Mouse (Mus musculus) frontal cortex, adult 2 months (tissue): ENCODE measurements around the gene 6820408C15Rik. TPM values are rescaled to one million over a fixed set of nuclear protein-coding genes. Genes with fewer than 3 reads are reported as not detected.
"Not testable (repeated sequence)": the region's sequence is repeated elsewhere in the genome, so short reads cannot be mapped to it uniquely, and the experiment has no call there.

Experiments
- DNase-seq, 2 experiments: peaks; one replicate each; pipeline ENCODE4 v3.0.0; 2022; ENCODE audit warnings: low spot score in 1 of 2; ENCODE audit errors: extremely low spot score in 1 of 2
- polyA plus RNA-seq: library from polyadenylated mRNA; depleted of rRNA; stranded (reverse); fragments of >200 nt; gene quantifications from 2 replicates; pipeline ENCODE4 v1.2.3, GENCODE M21; 2012

Gene 6820408C15Rik
- polyA plus RNA-seq, 1 experiment: 4.4 TPM

- DNase-seq: no peak
These were observed 5.6 kb upstream of the 6820408C15Rik start for GRCm38 (mm10) chr2:152409781-152410180.

GRCm38 (mm10) chr2:152410971-152411371, 4.4 kb upstream of the 6820408C15Rik start:
- DNase-seq: peak; percentile 55 to 73

DNA sequence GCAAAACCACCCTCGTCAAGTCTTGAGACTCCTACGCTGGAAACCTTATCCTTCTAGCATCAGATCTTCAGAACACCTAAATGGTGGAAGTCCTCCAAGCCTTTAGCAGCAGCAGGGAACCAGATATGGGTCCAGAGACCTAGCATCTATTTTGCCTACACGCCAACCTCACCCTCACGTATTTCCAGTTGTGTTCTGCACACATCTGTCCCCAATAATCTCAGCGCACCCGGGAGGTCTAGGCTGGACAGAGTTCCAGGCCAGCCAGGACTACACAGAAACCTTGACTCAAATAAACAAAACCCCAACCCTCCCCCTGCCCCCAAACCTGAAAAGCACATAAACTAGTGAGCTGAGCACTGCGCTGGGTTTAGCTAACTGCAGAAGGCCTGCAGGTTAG, 3.9 kb upstream of the 6820408C15Rik start:
- no peak for DNase-seq

- no peak for DNase-seq
These were observed 2.7 kb upstream of the 6820408C15Rik start for GRCm38 (mm10) chr2:152412526-152413157.

DNA sequence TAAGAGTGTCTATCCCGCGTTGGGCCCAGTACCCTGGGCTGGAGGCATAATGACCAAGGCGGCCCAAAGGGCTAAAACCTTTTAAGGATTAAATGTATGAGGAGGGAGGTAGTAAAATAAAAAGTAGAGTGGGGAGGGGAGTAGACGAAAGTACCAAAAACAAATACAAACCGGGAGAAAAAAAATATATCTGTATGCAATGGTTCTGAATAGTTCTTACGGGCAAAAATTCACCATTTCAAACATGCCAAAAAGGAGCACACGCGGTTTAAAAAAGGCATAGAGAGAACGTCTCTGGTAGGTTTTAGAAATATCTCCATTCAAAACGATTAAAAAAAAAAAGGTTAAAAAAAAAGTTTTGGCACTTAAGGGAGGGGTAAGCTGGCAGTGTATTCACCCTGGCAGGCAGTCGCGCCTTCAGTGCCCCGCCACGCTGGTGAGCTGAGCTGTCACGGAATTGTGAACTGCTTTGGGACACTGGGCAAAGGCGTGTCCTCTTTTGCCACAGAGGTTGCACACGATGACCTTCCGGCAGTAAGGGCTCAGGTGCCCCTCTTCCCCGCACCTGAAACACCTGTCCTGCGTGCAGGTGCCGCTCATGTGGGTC, 2.1 kb upstream of the 6820408C15Rik start:
- DNase-seq: no peak

DNA sequence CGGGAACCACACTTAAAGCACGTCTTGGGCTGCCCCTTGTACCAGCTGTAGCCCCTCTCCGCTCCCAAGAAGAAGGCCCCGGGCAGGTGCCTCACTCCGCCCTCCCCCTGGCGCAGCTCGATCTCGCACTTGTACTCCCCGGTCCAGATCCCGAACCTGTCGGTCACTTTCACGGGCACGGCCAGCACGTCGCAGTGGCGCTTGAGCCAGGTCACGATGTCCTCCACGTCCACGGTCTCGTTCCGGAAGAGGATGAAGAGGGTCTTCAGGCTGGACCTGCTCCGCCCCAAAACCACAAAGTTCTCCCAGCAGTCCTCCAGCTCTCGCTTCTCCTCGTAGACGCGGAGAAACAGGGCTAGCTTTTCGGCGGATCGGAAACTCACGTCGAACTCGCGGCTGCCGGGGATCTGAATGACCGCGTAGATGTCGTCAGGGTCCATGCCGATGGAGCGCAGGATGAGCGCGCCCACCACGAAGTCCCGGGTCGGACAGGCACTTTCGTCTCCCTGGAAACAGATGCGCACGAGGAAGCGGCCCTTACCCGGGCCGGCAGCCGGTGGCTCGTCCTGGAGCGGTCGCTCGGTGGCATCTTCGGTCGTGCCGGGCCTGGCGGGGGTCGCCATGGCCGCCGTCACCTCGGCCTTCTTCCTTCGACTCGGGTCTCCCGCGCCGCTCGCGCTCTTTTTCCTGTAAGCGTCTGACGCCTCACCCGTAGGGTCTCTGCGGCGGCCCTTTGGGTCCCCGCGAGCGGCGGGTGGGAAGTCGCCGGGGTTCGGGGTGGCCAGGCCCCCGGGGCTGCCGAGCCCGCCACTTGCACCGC, 1.4 kb upstream of the 6820408C15Rik start:
- peak in 1 of 2 experiments; percentile 26 for DNase-seq

DNA sequence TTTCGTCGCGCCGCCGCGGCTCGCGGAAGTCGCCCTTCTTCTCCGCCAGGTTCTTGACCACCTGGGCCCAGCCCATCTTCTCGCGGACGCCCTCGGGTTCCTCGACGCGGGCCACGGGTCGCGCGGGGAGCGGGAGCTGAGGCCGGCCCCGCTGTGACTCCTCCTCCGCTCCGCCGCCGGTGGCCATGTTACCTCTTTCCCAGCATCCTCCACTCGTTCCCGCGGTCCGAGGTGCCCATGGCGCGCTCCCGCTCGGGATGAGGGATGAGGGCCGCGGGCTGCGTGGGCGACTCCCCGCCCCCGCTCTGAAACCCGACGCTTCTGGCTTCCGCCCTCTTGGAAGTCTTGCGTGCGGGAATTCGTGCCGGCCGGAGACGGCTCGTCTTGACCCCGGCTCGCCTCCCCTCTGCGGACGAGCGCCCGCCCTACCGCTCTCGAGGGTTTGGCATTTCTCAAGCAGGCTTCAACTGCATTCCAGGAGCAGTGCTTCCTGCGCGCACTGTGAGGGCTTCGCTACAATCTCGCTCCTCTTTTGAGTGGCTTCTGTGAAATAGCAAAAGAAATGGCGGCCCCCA, 709 bp upstream of the 6820408C15Rik start, which contains the start of gene Zcchc3:
Gene Zcchc3, minus strand, starts transcription at position 437 of the 575 bp plus-strand sequence.
- peak; percentile 69 to 88 for DNase-seq

DNA sequence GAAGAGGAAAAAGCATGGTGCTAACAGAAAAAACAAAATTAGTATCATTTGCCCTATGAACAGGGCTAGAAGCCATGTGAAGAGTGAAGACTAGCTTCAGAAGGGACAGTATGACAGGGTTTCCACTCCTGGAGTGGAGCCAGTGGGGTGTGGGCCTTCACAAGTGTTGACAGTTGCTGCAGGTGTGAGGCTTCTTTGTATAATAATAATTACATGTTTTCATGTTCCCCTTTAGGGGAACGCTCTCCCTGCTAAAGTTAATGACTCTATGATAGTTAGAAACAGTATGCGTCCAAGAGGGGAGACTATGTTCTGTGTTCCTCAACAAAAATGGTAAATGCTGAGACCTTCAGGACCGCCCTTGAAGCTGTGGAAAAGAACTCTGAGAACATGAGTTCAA, 399 bp downstream of the 6820408C15Rik start:
- DNase-seq: no peak

DNA sequence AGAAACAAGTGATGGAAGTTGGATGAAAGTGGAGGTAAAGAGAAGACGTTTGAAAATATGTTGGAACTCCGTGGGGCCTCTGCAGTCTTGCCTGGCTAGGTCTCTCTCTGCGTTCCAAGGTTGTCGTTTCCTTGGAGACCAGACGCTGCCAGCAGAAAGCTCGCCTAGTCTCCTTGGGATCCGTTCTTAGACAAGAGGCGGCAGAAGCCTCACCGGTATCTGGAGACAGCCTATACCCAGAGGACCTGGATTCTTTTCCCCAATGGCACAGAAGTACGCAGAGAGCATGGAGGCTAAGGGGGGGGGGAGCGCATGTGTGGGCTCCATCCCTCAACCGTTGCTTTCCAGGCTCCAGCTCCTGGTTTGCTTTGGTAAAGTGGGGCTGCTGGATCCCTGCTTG, 12.1 kb downstream of the 6820408C15Rik start:
- DNase-seq: peak in 1 of 2 experiments; percentile 68

DNA sequence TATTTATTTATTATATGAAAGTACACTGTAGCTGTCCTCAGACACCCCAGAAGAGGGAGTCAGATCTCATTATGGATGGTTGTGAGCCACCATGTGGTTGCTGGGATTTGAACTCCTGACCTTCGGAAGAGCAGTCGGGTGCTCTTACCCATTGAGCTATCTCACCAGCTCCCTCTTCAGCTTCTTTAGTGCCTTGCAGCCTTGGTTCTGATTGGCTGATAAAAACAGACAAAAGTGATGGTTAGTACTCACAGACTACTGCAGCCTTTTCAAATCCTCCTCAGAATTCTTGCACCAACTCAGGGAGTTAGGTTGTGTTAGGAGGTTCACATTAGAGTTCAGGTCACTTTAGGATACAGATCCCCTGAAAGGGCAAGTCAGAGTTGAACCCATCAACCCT, 13.1 kb downstream of the 6820408C15Rik start:
- not testable (repeated sequence) for DNase-seq

GRCm38 (mm10) chr2:152436405-152436901, 21.1 kb downstream of the 6820408C15Rik start:
- DNase-seq: no peak

DNA sequence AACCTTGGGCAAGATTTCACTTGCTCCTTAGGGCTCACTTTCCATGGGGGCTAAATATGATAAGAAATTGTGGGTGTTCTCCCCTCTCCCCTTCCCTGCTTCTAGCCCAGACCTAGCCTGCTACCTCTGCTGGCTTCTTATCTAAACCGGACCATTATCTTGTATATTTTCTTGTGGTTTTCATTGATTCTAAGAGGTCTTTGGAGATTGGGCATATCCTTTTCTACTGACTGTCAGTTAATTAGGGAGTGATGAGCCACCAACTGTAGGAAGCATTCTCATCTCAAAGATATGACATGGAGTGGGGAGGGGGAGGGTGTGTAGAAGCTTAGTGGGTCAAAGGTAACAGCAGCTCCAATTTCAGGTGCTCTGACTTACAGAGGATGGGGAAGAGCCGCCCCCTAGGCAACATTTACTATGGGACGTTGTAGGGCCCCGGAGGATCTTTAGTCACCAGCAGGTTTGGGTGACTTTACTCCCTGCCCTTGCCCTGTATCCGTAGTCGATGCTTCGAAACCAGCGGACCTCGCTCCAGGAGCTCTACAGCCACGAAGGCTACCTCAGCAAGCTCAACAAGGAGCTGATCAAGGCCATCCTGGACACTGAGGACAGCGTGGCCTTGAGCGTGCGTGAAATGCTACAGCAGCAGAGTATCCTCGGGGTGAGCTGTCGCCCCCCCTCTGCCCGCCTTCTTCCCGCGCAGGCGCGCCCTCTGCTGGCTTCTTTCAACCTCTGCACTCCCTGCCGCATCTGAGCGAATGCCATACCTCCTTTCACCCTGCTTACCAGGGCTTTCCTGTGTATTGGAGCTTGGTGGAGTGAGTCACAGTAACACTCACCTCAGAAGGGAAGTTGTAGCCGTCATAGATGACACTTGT, 21.8 kb downstream of the 6820408C15Rik start:
- DNase-seq: peak; percentile 50 to 91

DNA sequence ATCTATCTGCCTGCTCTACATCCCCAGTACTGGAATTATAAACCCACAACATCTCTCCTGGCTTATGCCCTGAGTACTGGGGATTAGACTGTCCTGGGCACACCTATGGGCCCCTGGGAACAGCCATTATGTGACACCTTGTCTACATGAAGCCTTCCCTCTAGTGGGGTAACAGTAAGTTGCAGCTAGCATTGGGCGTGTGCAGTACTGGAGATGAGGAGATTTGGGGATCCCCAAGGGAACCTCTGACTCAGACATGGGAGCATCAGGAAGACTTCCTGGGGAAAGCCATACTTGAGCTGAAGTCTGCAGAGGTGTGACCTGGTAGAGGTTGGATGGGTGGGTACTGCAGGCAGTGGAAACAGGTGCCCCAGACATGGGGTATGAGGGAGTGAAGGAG, 23.6 kb downstream of the 6820408C15Rik start:
- no peak for DNase-seq

GRCm38 (mm10) chr2:152439833-152440232, 24.4 kb downstream of the 6820408C15Rik start:
- no peak for DNase-seq

DNA sequence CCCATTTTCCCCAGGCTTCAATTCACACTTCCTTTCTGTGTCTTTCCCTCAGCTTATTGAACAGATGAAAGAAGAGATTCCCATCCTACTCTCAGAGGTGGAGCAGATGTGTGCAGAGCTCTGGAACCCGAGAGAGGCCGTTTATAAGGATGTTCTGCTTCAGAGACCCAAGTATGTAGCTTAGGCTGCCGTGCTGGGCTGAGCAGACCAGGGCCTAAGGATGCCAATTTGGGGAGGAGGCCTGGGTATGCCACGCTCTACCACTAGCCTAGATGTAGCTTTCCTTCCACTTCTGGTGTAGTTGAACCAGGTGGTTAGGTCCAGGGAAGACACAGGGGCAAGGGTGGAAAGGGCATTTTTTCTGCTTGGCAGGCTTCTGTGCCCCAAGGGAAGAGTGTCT, 26.9 kb downstream of the 6820408C15Rik start:
- no peak for DNase-seq

DNA sequence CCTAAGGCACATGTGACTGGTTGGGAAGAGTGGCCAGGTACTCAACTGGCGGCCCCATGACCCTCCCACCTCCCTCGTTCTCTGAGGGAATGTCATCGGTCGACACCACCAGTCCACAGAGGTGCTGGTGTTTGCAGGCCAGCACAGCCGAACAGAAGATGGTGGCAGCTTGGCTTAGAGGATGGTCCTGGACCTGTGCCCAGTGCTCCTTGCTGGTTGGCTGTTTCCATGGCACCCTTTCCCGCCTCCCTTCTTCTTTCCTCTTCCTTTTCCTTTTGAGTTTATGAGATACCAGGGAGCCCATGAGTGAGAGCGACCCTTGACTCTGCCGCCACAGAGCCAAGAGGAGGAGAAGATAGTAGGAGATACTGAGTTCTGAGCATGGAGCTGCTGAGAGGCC, 27.9 kb downstream of the 6820408C15Rik start:
- DNase-seq: peak in 1 of 2 experiments; percentile 20

GRCm38 (mm10) chr2:152446642-152447041, 31.3 kb downstream of the 6820408C15Rik start:
- no peak for DNase-seq

DNA sequence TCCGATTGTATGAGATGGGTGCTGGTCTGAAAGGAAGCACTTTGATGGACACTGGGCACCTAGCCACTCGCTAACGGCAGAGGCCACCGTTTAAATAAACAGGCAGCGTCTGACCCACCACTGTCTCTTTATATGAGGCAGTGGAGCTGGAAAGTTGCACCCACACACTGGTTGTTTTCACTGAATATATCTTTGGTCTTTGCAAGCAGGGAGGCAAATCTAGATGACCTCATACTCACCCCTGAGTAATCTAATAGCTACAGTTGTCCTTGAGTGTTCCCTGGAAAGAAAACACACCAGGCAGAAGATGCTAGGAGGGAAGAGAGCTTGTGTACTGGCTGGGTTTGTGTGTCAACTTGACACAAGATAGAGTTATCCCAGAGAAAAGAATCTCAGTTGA, 32.1 kb downstream of the 6820408C15Rik start:
- no peak for DNase-seq

DNA sequence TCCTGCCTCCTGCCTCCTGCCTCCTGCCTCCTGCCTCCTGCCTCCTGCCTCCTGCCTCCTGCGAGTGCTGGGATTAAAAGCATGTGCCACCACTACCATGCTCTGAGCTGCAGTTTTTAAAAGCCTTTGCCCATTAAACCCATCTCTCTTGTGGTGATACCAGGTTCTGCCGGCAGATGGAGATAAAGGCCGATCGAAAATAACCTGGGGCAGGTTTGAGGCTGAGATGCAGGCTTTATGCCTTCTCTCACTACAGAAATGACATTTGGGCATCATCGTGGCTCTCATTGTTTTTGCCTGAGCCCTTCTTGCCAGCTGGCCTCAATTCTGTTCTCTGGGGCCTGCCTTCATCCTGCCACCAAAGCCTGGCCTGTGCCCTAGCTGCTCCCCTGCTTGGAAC, 34.9 kb downstream of the 6820408C15Rik start:
- DNase-seq: peak in 1 of 2 experiments; percentile 88
